Mouse (Mus musculus) thymus, postnatal 36 days (tissue): ENCODE measurements around the gene Usp5.

Source experiments
- DNase-seq, 2 experiments: peaks; one replicate each; pipeline ENCODE4 v3.0.0; 2022; ENCODE audit warnings: mixed read lengths in 2 of 2

Gene Usp5

GRCm38 (mm10) chr6:124828868-124829798 is at the start of gene Usp5, which contains the start of gene Cdca3:
TSS of gene Usp5 (minus strand) at chr6:124829484.
TSS of gene Cdca3 (plus strand) at chr6:124829547.
- peak; percentile 97 to 99 for DNase-seq

- DNase-seq: no peak
Measured at GRCm38 (mm10) chr6:124874348-124874747, 45.1 kb upstream of the Usp5 start.

GRCm38 (mm10) chr6:124866560-124866959 is 37.3 kb upstream of the Usp5 start:
- no peak for DNase-seq

GRCm38 (mm10) chr6:124865766-124866362 is 36.6 kb upstream of the Usp5 start:
- DNase-seq: peak in 1 of 2 experiments; percentile 40

- peak; percentile 70 to 78 for DNase-seq
Measured at GRCm38 (mm10) chr6:124863658-124864298, 34.5 kb upstream of the Usp5 start, which contains the start of gene Gpr162. TSS of gene Gpr162 (minus strand) at chr6:124863983.

- peak; percentile 78 to 88 for DNase-seq
Measured at GRCm38 (mm10) chr6:124863125-124863657, 33.9 kb upstream of the Usp5 start.

GRCm38 (mm10) chr6:124862406-124863124 is 33.3 kb upstream of the Usp5 start:
- peak; percentile 29 to 32 for DNase-seq

GRCm38 (mm10) chr6:124861802-124862201 is 32.5 kb upstream of the Usp5 start:
- DNase-seq: peak; percentile 22 to 49

- DNase-seq: peak in 1 of 2 experiments; percentile 42
Measured at GRCm38 (mm10) chr6:124861266-124861665, 32.0 kb upstream of the Usp5 start.

- DNase-seq: no peak
Measured at GRCm38 (mm10) chr6:124860511-124860910, 31.2 kb upstream of the Usp5 start.

- peak; percentile 86 to 90 for DNase-seq
Measured at GRCm38 (mm10) chr6:124859725-124860124, 30.4 kb upstream of the Usp5 start.

GRCm38 (mm10) chr6:124858561-124859318 is 29.5 kb upstream of the Usp5 start:
- no peak for DNase-seq

GRCm38 (mm10) chr6:124857840-124858530 is 28.7 kb upstream of the Usp5 start:
- DNase-seq: peak in 1 of 2 experiments; percentile 16

GRCm38 (mm10) chr6:124856916-124857839 is 27.9 kb upstream of the Usp5 start, which contains the start of gene P3h3:
TSS of gene P3h3 (minus strand) at chr6:124857752.
- DNase-seq: peak; percentile 82 to 85

- peak in 1 of 2 experiments; percentile 21 for DNase-seq
Measured at GRCm38 (mm10) chr6:124856321-124856720, 27.0 kb upstream of the Usp5 start.

- no peak for DNase-seq
Measured at GRCm38 (mm10) chr6:124854647-124855046, 25.4 kb upstream of the Usp5 start.

GRCm38 (mm10) chr6:124850535-124850934 is 21.3 kb upstream of the Usp5 start:
- DNase-seq: no peak

GRCm38 (mm10) chr6:124847305-124847704 is 18.0 kb upstream of the Usp5 start:
- DNase-seq: peak; percentile 90 to 95
